Mouse (Mus musculus): ENCODE measurements around the gene Kdm4c.

GRCm38 (mm10) chr4:74305315-74306105 lies 63.2 kb downstream of the Kdm4c start:
- TF ChIP-seq GATA1 (IDR thresholded peaks at IDR 0.05; ENCODE audit: borderline replicate concordance, low read length) (no peak), FLI1 (IDR thresholded peaks at IDR 0.05; ENCODE audit: low read length) (no peak)
